Mouse (Mus musculus) MEL (cell line): ENCODE data around the gene Ube2q2. TPM values are rescaled to one million over a fixed set of nuclear protein-coding genes. Genes with fewer than 3 reads are reported as not detected.

Source experiments
- DNase-seq: peaks from one replicate; pipeline ENCODE4 v3.0.0; 2011; ENCODE audit warnings: low read depth, low spot score
- H3K27ac ChIP-seq: 2 replicates; pipeline ENCODE4 v1.5.1; 2012; ENCODE audit warnings: low read depth, mild to moderate bottlenecking, control low read depth, low read length, moderate library complexity; ENCODE audit not compliant: control insufficient read depth
- H3K27me3 ChIP-seq, 2 experiments: fragments of 150-350 bp in 1 of 2; sonication (generic) in 1 of 2; 2 replicates each; pipeline ENCODE4 v1.6.1; 2012; ENCODE audit warnings: low read length in 2 of 2, mild to moderate bottlenecking in 2 of 2, improper control_type of control experiment in 1 of 2, moderate library complexity in 1 of 2; ENCODE audit not compliant: insufficient read depth in 2 of 2, control insufficient read depth in 1 of 2
- H3K36me3 ChIP-seq, 2 experiments: 2 replicates each; pipeline ENCODE4 v1.6.1; 2012 to 2014; ENCODE audit warnings: low read length in 2 of 2, improper control_type of control experiment in 1 of 2, inconsistent platforms in 1 of 2, mild to moderate bottlenecking in 1 of 2; ENCODE audit not compliant: insufficient read depth in 2 of 2, control insufficient read depth in 1 of 2
- H3K4me1 ChIP-seq, 2 experiments: fragments of 150-350 bp in 1 of 2; sonication (generic) in 1 of 2; 2 replicates each; pipeline ENCODE4 v1.6.1; 2012; ENCODE audit warnings: low read length in 2 of 2, improper control_type of control experiment in 1 of 2, mild to moderate bottlenecking in 1 of 2; ENCODE audit not compliant: insufficient read depth in 2 of 2, control insufficient read depth in 1 of 2
- H3K4me3 ChIP-seq, 2 experiments: fragments of 150-350 bp in 1 of 2; sonication (generic) in 1 of 2; 2 replicates each; pipeline ENCODE4 v1.5.1; 2012; ENCODE audit warnings: low read depth in 2 of 2, low read length in 2 of 2, mild to moderate bottlenecking in 2 of 2, moderate library complexity in 2 of 2, control low read depth in 1 of 2, improper control_type of control experiment in 1 of 2; ENCODE audit not compliant: control insufficient read depth in 1 of 2, insufficient read depth in 1 of 2
- H3K79me2 ChIP-seq: 2 replicates; pipeline ENCODE4 v1.6.1; 2012; ENCODE audit warnings: mild to moderate bottlenecking, low read length, moderate library complexity; ENCODE audit not compliant: control insufficient read depth, poor library complexity, insufficient read depth
- H3K9ac ChIP-seq: 2 replicates; pipeline ENCODE4 v1.6.1; 2012; ENCODE audit warnings: low read depth, mild to moderate bottlenecking, control low read depth, low read length, moderate library complexity; ENCODE audit not compliant: control insufficient read depth, poor library complexity, severe bottlenecking
- H3K9me3 ChIP-seq: fragments of 150-350 bp; sonication (generic); replicated peaks from 2 replicates; pipeline ENCODE4 v1.6.1; 2012; ENCODE audit warnings: mild to moderate bottlenecking, low read length, improper control_type of control experiment, moderate library complexity; ENCODE audit not compliant: insufficient read depth
- BHLHE40 ChIP-seq: IDR thresholded peaks from 2 replicates; pipeline ENCODE4 v1.6.1; 2012; ENCODE audit warnings: low read depth, mild to moderate bottlenecking, inconsistent platforms, low read length, improper control_type of control experiment, borderline replicate concordance
- CHD1 ChIP-seq: IDR thresholded peaks from 2 replicates; pipeline ENCODE4 v1.6.1; 2012; ENCODE audit warnings: low read depth, mild to moderate bottlenecking, inconsistent platforms, low read length, improper control_type of control experiment
- CHD2 ChIP-seq: IDR thresholded peaks from 2 replicates; pipeline ENCODE4 v1.6.1; 2011; ENCODE audit warnings: low read length, improper control_type of control experiment
- CTCF ChIP-seq, 3 experiments: IDR thresholded peaks in 2 of 3; conservative IDR thresholded peaks in 1 of 3; 2 replicates each; pipeline ENCODE4 v1.5.1; 2011 to 2012; ENCODE audit warnings: low read length in 3 of 3, low read depth in 2 of 3, mild to moderate bottlenecking in 2 of 3, improper control_type of control experiment in 1 of 3, inconsistent platforms in 1 of 3, mixed read lengths in 1 of 3, moderate library complexity in 1 of 3; ENCODE audit not compliant: control insufficient read depth in 1 of 3, insufficient read depth in 1 of 3, poor library complexity in 1 of 3, severe bottlenecking in 1 of 3
- E2F4 ChIP-seq: IDR thresholded peaks from 2 replicates; pipeline ENCODE4 v1.6.1; 2011; ENCODE audit warnings: low read depth, low read length, improper control_type of control experiment, borderline replicate concordance
- ELF1 ChIP-seq: IDR thresholded peaks from 2 replicates; pipeline ENCODE4 v1.6.1; 2014; ENCODE audit warnings: low read depth, mild to moderate bottlenecking, inconsistent platforms, low read length, improper control_type of control experiment, moderate library complexity
- EP300 ChIP-seq, 2 experiments: IDR thresholded peaks; 2 replicates each; pipeline ENCODE4 v1.6.1; 2011; ENCODE audit warnings: improper control_type of control experiment in 2 of 2, low read length in 2 of 2, low read depth in 1 of 2, mild to moderate bottlenecking in 1 of 2
- ETS1 ChIP-seq: IDR thresholded peaks from 2 replicates; pipeline ENCODE4 v1.6.1; 2012; ENCODE audit warnings: low read depth, mild to moderate bottlenecking, inconsistent platforms, low read length, improper control_type of control experiment, moderate library complexity
- GABPA ChIP-seq: IDR thresholded peaks from 2 replicates; pipeline ENCODE4 v1.6.1; 2012; ENCODE audit warnings: low read depth, mild to moderate bottlenecking, inconsistent platforms, low read length, improper control_type of control experiment, moderate library complexity
- GATA1 ChIP-seq: IDR thresholded peaks from 2 replicates; pipeline ENCODE4 v1.6.1; 2011; ENCODE audit warnings: low read depth, low read length, improper control_type of control experiment
- HCFC1 ChIP-seq: IDR thresholded peaks from 2 replicates; pipeline ENCODE4 v1.6.1; 2012; ENCODE audit warnings: low read depth, mild to moderate bottlenecking, inconsistent platforms, low read length, improper control_type of control experiment, moderate library complexity
- JUND ChIP-seq: IDR thresholded peaks from 2 replicates; pipeline ENCODE4 v1.6.1; 2011; ENCODE audit warnings: low read depth, mild to moderate bottlenecking, improper control_type of control experiment, low read length
- KAT2A ChIP-seq: conservative IDR thresholded peaks from 2 replicates; pipeline ENCODE4 v1.6.1; 2012; ENCODE audit warnings: low read depth, low read length, improper control_type of control experiment, inconsistent platforms
- MAFK ChIP-seq: IDR thresholded peaks from 2 replicates; pipeline ENCODE4 v1.6.1; 2011; ENCODE audit warnings: low read depth, mild to moderate bottlenecking, low read length, improper control_type of control experiment, borderline replicate concordance
- MAX ChIP-seq: IDR thresholded peaks from 2 replicates; pipeline ENCODE4 v1.6.1; 2011; ENCODE audit warnings: low read length, improper control_type of control experiment
- MAZ ChIP-seq: IDR thresholded peaks from 2 replicates; pipeline ENCODE4 v1.6.1; 2012; ENCODE audit warnings: low read depth, mild to moderate bottlenecking, inconsistent platforms, low read length, improper control_type of control experiment
- MEF2A ChIP-seq: IDR thresholded peaks from 2 replicates; pipeline ENCODE4 v1.6.1; 2014; ENCODE audit warnings: low read depth, mild to moderate bottlenecking, inconsistent platforms, low read length, improper control_type of control experiment; ENCODE audit not compliant: poor library complexity, insufficient replicate concordance, severe bottlenecking; ENCODE audit errors: extremely low read depth
- MXI1 ChIP-seq: IDR thresholded peaks from 2 replicates; pipeline ENCODE4 v1.6.1; 2011; ENCODE audit warnings: mild to moderate bottlenecking, low read depth, low read length, improper control_type of control experiment
- MYB ChIP-seq: IDR thresholded peaks from 2 replicates; pipeline ENCODE4 v1.6.1; 2011; ENCODE audit warnings: mild to moderate bottlenecking, low read depth, low read length, improper control_type of control experiment
- NELFE ChIP-seq: IDR thresholded peaks from 2 replicates; pipeline ENCODE4 v1.6.1; 2011; ENCODE audit warnings: low read depth, low read length, improper control_type of control experiment
- NRF1 ChIP-seq: IDR thresholded peaks from 2 replicates; pipeline ENCODE4 v1.6.1; 2014; ENCODE audit warnings: low read depth, mild to moderate bottlenecking, inconsistent platforms, low read length, improper control_type of control experiment, moderate library complexity; ENCODE audit not compliant: poor library complexity, insufficient read depth, severe bottlenecking
- POLR2A ChIP-seq, 2 experiments: IDR thresholded peaks; 2 replicates each; pipeline ENCODE4 v1.6.1; 2011 to 2012; ENCODE audit warnings: low read length in 2 of 2, mild to moderate bottlenecking in 2 of 2, control low read depth in 1 of 2, improper control_type of control experiment in 1 of 2, low read depth in 1 of 2, moderate library complexity in 1 of 2; ENCODE audit not compliant: control insufficient read depth in 1 of 2, insufficient read depth in 1 of 2, poor library complexity in 1 of 2
- POLR2AphosphoS2 ChIP-seq: IDR thresholded peaks from 2 replicates; pipeline ENCODE4 v1.6.1; 2011; ENCODE audit warnings: low read length, improper control_type of control experiment
- POLR2AphosphoS5 ChIP-seq: IDR thresholded peaks from 2 replicates; pipeline ENCODE4 v1.6.1; 2012; ENCODE audit warnings: low read depth, borderline replicate concordance, mild to moderate bottlenecking, inconsistent platforms, low read length, moderate library complexity, mixed read lengths
- RCOR1 ChIP-seq: IDR thresholded peaks from 2 replicates; pipeline ENCODE4 v1.6.1; 2012; ENCODE audit warnings: low read depth, mild to moderate bottlenecking, inconsistent platforms, low read length, improper control_type of control experiment
- SIN3A ChIP-seq: IDR thresholded peaks from 2 replicates; pipeline ENCODE4 v1.6.1; 2012; ENCODE audit warnings: low read length, improper control_type of control experiment, inconsistent platforms
- TAL1 ChIP-seq: IDR thresholded peaks from 2 replicates; pipeline ENCODE4 v1.6.1; 2012; ENCODE audit warnings: mild to moderate bottlenecking, inconsistent platforms, low read length, moderate library complexity, mixed read lengths
- TBP ChIP-seq: IDR thresholded peaks from 2 replicates; pipeline ENCODE4 v1.8.0; 2011; ENCODE audit warnings: low read depth, low read length, improper control_type of control experiment
- TCF12 ChIP-seq: IDR thresholded peaks from 2 replicates; pipeline ENCODE4 v1.6.1; 2014; ENCODE audit warnings: low read depth, mild to moderate bottlenecking, inconsistent platforms, low read length, improper control_type of control experiment, moderate library complexity
- UBTF ChIP-seq: IDR thresholded peaks from 2 replicates; pipeline ENCODE4 v1.6.1; 2012; ENCODE audit warnings: low read depth, mild to moderate bottlenecking, inconsistent platforms, low read length, improper control_type of control experiment, moderate library complexity, borderline replicate concordance; ENCODE audit not compliant: insufficient read depth
- USF1 ChIP-seq: IDR thresholded peaks from 2 replicates; pipeline ENCODE4 v1.6.1; 2014; ENCODE audit warnings: low read depth, mild to moderate bottlenecking, inconsistent platforms, low read length, improper control_type of control experiment, moderate library complexity
- USF2 ChIP-seq, 2 experiments: IDR thresholded peaks; 2 replicates each; pipeline ENCODE4 v1.6.1; 2011 to 2012; ENCODE audit warnings: improper control_type of control experiment in 2 of 2, low read length in 2 of 2, borderline replicate concordance in 1 of 2, inconsistent platforms in 1 of 2, low read depth in 1 of 2, mild to moderate bottlenecking in 1 of 2; ENCODE audit not compliant: insufficient read depth in 1 of 2
- ZC3H11A ChIP-seq: IDR thresholded peaks from 2 replicates; pipeline ENCODE4 v1.6.1; 2012; ENCODE audit warnings: low read depth, mild to moderate bottlenecking, inconsistent platforms, low read length, improper control_type of control experiment
- ZKSCAN1 ChIP-seq: IDR thresholded peaks from 2 replicates; pipeline ENCODE4 v1.6.1; 2012; ENCODE audit warnings: low read depth, mild to moderate bottlenecking, inconsistent platforms, low read length, improper control_type of control experiment, moderate library complexity
- ZMIZ1 ChIP-seq: IDR thresholded peaks from 2 replicates; pipeline ENCODE4 v1.6.1; 2012; ENCODE audit warnings: low read depth, mild to moderate bottlenecking, inconsistent platforms, low read length, improper control_type of control experiment, moderate library complexity
- ZNF384 ChIP-seq: IDR thresholded peaks from 2 replicates; pipeline ENCODE4 v1.6.1; 2012; ENCODE audit warnings: low read depth, mild to moderate bottlenecking, inconsistent platforms, low read length, improper control_type of control experiment
- polyA plus RNA-seq, 2 experiments: library from polyadenylated mRNA; stranded (reverse) in 1 of 2; unstranded in 1 of 2; fragments of >175 nt in 1 of 2; fragments of >200 nt in 1 of 2; gene quantifications; 2 replicates each; pipeline versions ENCODE4 v1.2.1 to v1.2.4; 2012; ENCODE audit warnings: low replicate concordance in 2 of 2, low read depth in 1 of 2; ENCODE audit not compliant: insufficient read length in 2 of 2, insufficient read depth in 1 of 2, missing spikeins in 1 of 2
- total RNA-seq: library from RNA; depleted of rRNA; stranded (reverse); fragments of 300-350 nt; gene quantifications from 2 replicates; pipeline ENCODE4 v1.2.3, GENCODE M21; 2012

The Ube2q2 gene
- total and polyA plus RNA-seq, 3 experiments: 21.7 to 23.6 TPM; not detected in 1

DNA sequence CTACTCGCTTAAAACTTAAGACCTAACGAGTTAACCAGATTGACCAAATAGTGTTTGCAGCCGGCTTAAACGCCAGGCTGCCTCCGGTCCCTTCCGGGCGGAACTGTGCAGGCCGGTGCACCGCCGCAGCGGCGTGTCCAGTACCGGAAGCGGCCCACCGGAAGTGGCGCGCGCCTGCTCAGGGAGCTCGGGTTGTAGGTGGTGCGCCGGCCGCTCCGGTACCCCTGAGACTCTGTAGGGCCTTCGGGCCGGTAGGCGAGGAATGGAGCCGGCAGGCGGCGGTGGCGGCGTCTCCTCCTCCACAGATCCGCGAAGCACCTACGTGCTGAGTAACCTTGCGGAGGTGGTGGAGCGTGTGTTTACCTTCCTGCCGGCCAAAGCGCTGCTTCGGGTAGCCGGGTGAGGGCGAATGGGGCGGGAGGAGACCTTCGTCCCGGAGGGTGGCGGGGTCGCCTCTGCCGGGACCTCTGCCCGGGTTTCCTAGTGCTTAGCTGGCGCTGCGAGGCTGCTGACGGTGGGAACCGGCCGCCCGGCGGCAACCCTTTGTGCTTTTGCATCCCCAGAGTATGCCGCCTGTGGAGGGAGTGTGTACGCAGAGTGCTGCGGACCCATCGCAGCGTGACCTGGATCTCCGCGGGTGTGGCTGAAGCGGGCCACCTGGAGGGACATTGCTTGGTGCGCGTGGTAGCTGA is 60.3 kb downstream of the Ube2q2 start, which contains the start of gene Fbxo22:
Gene Fbxo22, plus strand, starts transcription at position 136 of the 692 bp plus-strand sequence.
- peaks cover 12% of the 10 kb centered on the region for H3K79me2 ChIP-seq
- peak within 1 kb of the TSS; percentile 66 to 84 for H3K4me3 ChIP-seq
- DNase-seq: peak; percentile 92
- no peaks in the 10 kb centered on the region for H3K9me3 ChIP-seq
- H3K4me1 ChIP-seq: peaks cover 7 to 12% of the 10 kb centered on the region in 2 experiments
- peak within 1 kb of the TSS; percentile 78 for H3K9ac ChIP-seq
- peak within 1 kb of the TSS; percentile 67 for H3K27ac ChIP-seq
- H3K27me3 ChIP-seq: no peaks in the 10 kb centered on the region
- H3K36me3 ChIP-seq: peaks cover 3 to 20% of the 10 kb centered on the region in 2 experiments; a peak in 3 of 4 replicates
- no peak for TF ChIP-seq MAFK
- peak; percentile 63; the same call in 1 of the 2 replicates for TF ChIP-seq ZMIZ1
- TF ChIP-seq SIN3A: peak; percentile 48; the same call in 1 of the 2 replicates
- no peak for TF ChIP-seq MYB
- TF ChIP-seq NRF1: peak; percentile 63
- TF ChIP-seq POLR2AphosphoS5: no peak
- TF ChIP-seq USF2 (IDR thresholded peaks at IDR 0.05; ENCODE audit: borderline replicate concordance in 1 of 2, insufficient read depth in 1 of 2, low read depth in 1 of 2, low read length in 2 of 2): no peak
- TF ChIP-seq BHLHE40: no peak
- no peak; the same call in 1 of the 2 replicates for TF ChIP-seq KAT2A
- peak; percentile 69; the same call in 1 of the 2 replicates for TF ChIP-seq MXI1
- TF ChIP-seq E2F4: no peak
- TF ChIP-seq NELFE: peak; percentile 77
- no peak for TF ChIP-seq MAZ
- TF ChIP-seq HCFC1: peak; percentile 84
- no peak for TF ChIP-seq EP300 (IDR thresholded peaks at IDR 0.05; ENCODE audit: low read depth in 1 of 2, low read length in 2 of 2)
- peak; percentile 86 to 91; a peak in 3 of 4 replicates for TF ChIP-seq POLR2A (IDR thresholded peaks at IDR 0.05; ENCODE audit: control insufficient read depth in 1 of 2, insufficient read depth in 1 of 2, low read depth in 1 of 2, low read length in 2 of 2, poor library complexity in 1 of 2)
- TF ChIP-seq USF1: no peak
- 0 out of 6 replicates have a peak, but pooled peaks of 1 of the 3 experiments have one; percentile 1 for TF ChIP-seq CTCF (IDR thresholded peaks at IDR 0.05 in 2 of 3, conservative IDR thresholded peaks at IDR 0.05 in 1 of 3; ENCODE audit: control insufficient read depth in 1 of 3, insufficient read depth in 1 of 3, low read depth in 2 of 3, low read length in 3 of 3, poor library complexity in 1 of 3, severe bottlenecking in 1 of 3)
- TF ChIP-seq CHD1: no peak
- no peak for TF ChIP-seq ETS1
- no peak for TF ChIP-seq UBTF
- TF ChIP-seq ZKSCAN1: no peak
- TF ChIP-seq ELF1: peak; percentile 92
- no peak for TF ChIP-seq GABPA
- TF ChIP-seq ZC3H11A: no peak
- TF ChIP-seq TCF12: peak; percentile 60
- TF ChIP-seq MAX: no peak
- no peak for TF ChIP-seq CHD2
- no peak for TF ChIP-seq RCOR1
- no peak for TF ChIP-seq JUND
- peak; percentile 45 for TF ChIP-seq TBP
- no peak for TF ChIP-seq TAL1
- no peak for TF ChIP-seq MEF2A
- peak; percentile 80 for TF ChIP-seq POLR2AphosphoS2
- no peak for TF ChIP-seq ZNF384
- TF ChIP-seq GATA1: no peak
